Mouse (Mus musculus) c-Kit-negative CD71-positive TER-119-positive erythroid progenitor cells, embryonic 14.5 days (primary cell): ENCODE measurements around the gene Usf3.

Experiments used
- DNase-seq: peaks from one replicate; pipeline ENCODE4 v3.0.0-alpha.2; 2013; ENCODE audit warnings: low read depth, low spot score

Gene Usf3

DNA sequence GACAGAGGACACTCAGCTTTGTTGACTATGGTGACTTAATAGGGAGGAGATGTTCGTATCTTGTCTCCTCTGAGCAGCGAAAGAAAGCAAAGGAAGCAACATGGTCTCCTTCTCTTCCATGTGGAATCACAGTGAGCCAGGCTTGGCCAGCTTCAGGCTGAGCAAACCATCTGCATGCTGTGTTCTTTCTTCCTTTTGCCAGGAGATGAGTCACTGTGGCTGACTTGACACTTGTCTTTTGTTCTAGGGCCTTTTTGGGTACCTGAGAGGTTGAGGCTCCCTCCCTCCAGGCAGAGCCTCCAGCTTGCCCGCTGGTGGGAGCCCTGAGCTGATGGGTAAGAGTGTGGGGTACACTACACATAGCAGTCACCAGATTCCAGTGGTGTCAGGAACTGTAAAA is 64.8 kb downstream of the Usf3 start:
- no peak for DNase-seq

DNA sequence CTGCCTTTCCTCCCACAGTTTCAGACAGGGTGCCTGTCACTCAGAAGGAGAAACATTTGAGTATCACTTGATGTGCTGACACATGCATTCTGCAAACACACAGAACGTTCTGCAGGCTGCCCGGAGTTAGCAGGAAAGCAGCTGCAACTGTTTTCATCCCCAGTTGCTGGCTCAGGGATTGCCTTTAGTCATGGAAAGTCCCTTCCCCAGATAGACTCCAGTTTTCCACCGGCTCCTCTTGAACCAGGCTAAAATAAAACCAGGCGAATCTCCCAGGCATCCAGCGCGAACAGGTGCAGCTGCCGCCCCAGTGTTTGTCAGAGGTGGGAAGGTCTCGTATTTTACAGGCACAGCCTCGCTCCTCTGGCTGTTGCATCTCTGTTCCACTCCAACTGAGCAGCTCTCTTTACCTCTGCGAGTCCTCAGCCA is 65.8 kb downstream of the Usf3 start:
- DNase-seq, result no peak

DNA sequence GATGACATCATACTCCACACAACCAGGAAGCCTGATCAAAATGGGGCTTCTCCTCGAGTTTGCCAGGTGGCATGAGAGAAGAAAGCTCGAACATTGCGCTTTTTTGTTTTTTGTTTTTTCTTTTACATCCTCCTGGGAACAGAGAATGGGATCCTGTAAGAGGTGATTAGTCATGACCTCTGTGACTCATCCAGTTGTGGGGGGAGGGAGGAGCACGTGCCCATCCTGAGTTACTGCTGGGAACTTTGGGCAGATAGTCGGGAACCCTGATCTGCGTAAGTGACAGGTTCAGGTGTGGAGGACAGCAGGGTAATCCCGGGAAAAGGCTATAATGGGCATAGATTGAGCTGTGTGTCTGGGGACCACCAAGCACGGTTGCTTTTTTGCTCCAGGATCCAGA is 67.4 kb downstream of the Usf3 start:
- no peak for DNase-seq

DNA sequence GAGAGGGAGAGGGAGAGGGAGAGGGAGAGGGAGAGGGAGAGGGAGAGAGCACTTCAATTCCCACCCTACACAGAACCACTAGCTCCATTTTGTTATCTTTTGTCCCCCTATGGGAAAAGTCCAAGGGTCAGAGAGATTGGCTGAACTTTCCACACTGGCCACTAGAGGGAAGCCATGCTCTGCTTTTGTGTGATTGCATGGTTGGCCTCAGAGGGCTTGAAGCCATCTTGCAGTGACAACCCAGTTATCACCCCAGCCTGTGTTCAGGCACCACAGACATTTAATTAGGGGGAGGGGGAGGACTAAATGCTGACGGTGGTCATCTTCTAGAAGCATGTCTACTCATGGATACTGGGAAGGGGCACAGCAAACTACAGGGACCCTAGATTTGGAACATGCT is 69.6 kb downstream of the Usf3 start:
- DNase-seq, result peak; percentile 34

DNA sequence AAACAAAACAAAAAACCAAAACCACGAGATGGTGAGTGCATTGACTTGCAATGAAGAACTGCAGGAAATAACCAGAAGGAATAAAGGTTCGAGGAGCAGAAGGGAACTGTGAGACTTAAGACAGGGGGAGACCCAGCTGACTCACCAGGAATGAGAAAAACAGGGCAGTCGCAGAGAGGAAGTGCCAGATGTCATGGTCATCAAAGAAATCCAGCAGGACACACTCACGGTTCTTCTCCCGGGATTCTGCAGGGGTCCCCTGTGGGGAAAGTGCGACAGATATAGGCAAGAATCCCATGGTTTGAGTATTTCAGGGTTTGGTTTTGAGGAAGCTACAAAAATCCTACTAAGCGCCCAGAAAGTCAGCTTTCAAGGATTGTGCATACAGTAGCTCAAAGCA is 70.3 kb downstream of the Usf3 start:
- DNase-seq, result no peak

DNA sequence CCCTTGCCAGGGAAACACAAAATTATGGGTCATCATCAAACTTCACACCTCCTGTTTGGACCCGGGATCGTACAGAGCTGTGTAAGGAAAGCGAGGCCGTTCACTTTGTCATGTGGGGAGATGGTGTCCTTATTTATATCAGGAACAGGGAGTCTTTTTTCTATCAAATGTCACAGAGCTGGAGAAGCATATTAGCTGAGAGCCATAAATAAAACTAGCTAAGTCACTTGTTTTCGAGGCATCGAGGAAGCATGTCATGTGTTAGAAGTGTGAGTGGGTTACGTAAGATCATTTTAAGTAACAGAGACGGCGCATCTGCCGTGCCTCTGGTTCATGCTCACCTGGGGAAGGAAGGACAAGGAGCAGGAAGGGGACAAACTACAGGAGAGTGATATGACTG is 76.9 kb downstream of the Usf3 start:
- no peak for DNase-seq

DNA sequence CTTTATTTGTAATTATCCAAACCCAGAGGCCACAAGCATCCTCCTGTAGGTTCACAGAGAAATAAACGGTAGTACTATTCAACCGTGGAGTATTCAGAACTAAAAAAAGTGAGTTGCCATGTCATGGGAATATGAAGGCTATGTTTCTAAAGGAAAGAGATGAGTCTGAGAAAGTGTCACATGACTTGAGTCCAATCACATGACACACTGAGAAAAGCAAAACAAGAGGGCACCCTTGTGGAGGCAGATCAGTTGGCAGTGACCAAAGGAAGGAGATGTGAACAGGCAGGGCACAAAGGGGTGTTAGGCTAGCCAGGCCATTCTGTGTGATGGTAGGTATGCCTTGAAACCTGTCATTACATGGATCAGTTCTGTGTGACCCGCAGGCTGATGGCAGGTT is 79.7 kb downstream of the Usf3 start:
- DNase-seq, result no peak

DNA sequence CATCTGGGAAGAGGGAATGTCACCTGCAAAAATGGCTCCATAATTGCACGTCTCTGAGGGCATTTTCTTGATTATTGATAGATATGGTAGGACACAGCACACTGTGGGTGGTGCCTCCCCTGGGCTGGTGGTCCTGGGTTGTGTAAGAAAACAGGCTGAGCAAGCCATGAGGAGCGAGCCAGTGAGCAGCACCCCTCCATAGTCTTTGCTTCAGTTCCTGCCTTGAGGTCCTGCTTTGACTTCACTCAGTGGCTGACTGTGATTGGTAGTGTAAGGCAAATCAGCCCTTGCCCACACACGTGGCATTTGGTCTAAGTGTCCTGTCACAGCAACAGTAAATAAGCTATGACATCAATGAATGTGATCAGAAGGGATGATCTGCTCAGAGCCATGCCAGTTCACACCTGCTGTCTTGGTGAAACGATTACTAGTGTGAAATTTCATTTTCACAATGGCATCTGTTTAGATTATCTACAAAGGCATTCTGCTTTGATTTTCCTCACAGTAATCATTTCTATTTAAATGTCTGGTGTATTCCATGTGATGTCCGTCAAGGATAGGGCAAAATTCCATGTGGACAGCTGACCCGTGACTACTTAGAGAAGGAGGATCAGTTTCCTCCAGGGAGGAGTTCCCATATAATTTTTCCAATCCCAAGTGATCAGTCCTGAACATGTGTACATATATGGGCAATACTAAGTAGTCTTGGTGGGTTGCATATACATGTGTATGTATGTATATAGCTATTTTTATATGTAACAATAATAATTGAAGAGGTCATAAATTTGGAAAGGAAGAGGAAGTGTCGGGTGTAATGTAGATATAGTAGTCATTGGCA is 81.0 kb downstream of the Usf3 start:
- no peak for DNase-seq

DNA sequence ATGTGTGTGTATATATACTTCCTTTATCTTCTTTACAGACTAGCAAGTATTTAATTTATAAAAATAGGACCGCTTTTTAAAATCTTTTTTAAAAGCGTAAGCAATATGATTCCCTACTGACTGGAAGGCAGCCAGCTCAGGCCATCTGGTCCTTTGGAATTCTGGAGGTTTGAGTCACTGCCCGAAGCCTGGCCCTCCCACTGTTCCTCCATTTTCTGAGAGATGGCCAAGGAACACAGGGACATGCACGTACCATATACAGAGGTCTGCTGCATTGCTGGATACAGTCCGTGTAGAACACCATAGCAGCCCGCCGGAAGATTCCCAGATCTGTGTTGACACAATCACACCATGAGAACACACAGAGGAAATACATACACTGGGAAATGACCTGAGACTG is 81.7 kb downstream of the Usf3 start:
- DNase-seq, result no peak

DNA sequence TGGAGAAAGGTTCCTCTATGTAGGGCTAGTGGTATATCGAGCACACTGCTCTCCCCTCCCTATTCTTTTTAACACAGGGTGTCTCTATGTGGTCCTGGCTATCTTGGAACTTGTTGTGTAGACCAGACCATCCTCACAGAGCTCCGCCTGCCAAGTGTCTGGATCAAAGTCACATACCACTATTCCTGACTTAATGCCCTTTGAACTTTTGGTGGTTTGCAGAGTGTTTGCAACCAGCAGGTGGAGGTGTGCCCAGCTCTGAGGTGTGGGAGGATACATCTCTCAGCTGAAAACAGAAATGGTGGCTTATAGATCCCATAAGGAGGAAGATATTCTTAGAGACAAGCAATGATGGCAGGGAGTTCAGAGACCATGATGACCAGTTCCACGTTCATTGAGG is 84.4 kb downstream of the Usf3 start:
- no peak for DNase-seq

DNA sequence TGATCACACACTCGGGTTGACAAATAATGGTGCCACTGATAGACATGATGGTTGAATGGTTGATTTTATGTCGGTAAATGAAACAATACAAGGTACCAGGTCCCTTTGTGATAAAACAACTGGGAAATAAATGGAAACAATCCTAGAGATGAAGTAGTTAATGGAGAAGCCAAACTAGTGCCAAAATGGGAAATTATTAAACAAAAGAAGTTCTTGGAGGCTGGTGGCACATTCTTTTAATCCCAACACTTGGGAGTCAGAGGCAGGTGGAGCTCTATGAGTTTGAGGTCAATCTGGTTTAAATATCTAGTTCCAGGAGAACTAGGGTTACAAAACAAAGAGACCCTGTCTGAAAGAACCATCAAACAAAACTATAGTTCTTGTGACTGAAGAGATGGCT is 91.9 kb downstream of the Usf3 start:
- DNase-seq, result no peak

DNA sequence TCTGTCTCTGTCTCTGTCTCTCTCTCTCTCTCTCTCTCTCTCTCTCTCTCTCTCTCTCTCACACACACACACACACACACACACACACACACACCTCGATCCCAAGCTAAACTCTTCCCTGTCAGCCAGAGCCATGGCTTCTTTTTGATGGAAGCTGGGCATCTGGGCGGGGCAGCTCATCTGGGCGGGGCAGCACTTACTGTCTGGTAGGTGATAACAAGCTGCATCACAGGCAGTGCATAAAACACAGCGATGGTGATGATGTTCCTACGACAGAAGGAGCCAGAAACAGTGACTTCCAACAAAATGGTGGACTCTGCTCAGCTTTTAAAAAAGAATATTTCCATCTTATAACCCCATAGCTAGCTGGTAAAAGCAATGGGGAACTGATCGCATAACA is 92.5 kb downstream of the Usf3 start:
- peak; percentile 59 for DNase-seq

DNA sequence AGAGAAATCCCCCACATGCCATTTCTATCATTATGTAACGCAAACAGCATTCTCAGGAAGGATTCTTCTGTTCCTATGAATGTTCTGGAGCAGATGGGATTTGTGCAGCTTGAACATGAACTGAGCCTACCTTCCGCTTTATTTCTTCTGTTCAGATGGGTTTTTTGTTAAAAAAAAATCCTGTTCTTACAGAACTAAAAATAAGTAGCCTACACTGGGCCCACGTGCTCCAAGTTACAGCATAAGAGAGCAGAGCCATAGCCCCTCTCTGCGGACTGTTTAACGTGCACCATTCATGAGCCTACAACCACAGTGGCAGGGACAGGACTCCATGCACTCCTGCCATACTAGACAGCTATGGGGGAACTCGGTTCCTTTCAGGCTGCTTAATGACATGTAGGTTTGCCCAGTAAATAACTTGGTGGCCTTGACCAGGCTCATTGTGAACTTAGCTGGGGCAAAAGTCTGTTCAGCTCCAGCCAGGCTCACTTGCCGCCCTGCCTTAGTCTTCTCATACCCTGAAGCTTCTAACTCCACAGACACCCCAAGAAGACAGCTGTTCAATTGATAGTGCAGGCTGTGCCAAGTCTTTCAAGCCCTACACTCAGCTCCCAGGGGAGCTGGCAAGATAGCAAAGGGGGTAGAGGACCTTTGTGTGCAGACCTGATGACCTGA is 95.6 kb downstream of the Usf3 start:
- no peak for DNase-seq

DNA sequence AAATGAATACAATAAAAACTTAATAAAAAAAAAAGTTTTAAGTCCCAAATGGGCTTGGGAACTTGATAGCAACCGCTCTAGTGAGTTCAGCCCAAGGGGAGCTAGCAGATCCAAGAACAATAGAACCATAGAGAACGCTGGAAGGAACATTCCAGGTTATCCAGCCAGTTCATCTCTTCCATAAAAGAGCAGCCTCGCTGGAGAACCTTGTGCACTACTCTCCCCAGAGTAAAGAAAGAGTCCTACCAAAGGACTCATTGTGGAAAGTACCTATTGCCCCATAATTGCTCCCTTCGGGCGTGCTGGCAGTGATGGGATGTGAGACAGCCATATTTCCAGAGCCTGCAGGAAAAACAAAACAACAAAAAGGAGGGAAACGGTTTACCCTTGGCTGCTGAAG is 96.5 kb downstream of the Usf3 start:
- no peak for DNase-seq

DNA sequence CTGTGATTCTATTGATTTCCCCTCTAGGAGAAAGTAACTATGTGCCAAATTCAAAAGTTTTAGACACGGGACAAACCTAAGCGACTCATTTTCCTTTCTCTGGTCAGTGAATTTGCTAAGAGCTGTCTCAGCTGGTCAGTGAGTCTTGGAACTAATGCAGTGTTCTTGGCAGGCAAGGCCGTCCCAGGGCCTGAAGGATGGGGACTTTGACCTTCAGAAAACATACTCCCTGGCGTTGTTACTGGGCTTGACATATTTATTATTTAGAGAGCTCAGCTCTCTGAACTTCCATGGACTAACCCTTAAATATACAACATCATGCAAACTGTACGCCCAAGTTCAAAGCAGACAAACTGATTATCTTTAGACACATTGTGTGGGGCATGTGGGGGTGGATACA is 97.6 kb downstream of the Usf3 start:
- no peak for DNase-seq

DNA sequence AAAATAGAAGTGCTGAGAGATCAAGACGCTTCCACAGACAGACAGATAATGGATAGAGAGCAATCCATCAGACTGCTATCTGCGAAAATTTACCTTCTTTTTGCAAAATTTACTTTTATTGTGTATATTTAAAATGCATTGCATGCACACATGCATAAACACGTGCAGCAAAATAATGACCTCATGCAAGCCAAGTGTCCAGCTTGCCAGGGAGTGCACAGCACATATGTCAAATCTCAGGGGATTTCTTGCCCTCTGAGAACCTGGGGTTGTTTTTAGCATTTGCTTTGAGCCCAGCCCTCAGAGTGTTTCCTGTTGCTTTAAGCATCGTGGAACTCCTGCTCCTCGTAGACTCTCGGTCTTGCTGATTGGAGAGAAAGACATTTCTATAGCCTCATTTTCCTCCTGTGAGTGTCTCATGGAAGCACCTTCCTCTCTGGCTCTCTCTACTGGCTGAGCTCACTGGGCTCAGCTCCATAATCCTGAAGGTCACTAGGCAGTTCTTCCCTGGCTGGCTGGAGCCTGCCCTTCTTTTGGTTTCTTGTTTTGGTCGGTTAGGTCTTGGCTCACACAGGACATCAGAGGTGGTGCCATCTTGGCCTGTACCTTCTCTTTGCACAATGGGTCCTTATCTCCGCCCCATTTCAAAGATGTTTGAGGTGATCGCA is 98.5 kb downstream of the Usf3 start:
- no peak for DNase-seq
